Mouse (Mus musculus) lung, adult 18-20 months (tissue): ENCODE measurements around the gene Bace2.

ENCODE experiments used
- DNase-seq, 2 experiments: peaks; one replicate each; pipeline ENCODE4 v3.0.0; 2022; ENCODE audit warnings: mixed read lengths in 2 of 2

The Bace2 gene

DNA sequence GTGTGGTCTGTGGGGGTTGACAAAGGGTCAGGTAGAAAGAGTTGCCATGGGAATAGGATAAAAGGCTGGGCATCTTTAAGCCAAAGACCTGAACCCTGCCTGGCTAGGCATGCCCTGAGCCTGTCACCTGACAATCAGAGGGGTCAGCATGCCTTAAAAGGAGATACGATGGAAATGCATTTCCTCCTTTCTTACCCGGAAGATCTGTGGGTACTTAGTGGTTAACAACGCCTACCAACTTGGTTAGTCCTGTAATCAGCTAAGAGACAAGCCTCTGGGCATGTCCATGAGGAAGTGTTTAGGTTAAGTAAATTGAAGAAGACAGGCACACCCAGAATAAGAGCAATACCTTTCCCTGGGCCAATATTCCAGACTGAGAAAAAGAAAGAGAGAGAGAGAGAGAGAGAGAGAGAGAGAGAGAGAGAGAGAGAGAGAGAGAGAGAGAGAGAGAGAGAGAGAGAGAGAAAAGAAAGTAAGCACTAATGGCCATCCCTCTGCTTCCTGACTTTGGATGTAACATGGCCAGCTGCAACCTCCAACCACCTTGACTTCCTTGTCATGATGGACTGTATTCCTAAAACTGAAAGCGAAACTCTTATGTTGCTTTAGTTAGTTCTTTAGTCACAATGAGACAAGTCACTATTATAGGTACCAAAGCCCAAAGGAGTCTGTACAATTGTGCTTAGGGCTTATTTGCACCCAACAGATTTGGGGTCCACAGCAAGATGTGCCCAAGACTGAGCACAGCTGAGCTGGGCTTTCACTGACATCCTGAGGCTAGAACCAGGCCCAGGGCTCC lies 111.7 kb downstream of the Bace2 start:
- peak in 1 of 2 experiments; percentile 6 for DNase-seq

DNA sequence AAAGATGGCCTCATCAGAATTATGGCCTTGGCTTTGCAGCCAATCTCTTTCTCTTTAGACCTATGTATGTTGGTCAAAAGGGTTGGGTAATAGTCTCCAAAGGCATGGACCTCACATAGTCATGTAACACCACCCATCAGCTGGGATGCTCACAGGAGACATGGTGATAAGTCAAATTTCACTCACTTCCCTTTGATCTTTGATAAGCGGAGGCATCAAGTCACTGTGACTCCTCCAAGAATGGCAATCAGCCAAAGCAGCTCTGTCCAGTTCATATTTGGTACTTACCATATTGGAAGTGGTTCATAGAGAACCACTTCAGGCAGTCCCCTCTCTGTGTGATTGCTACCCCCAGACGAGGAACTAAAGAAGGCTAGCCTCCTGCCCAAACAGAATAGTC lies 118.1 kb downstream of the Bace2 start:
- DNase-seq, result no peak

DNA sequence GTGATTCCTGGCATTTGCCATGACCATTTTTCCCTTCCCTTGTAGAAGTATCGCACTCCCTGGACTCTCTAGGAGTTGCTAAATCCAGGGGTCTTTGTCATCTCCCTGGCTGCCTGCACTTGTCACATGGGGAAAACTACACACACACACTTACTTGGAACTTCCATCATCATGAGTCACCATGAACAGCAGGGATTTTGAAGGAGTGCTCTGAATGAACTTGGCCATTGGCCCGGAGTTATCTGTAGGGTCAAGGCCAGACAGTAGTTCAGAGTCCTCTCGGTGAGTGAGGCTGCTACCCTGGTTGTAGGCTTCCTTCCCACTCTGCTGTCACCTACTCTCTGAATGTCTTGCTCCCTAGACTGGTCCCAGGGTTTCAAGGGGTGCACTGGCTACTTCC lies 119.0 kb downstream of the Bace2 start:
- DNase-seq, result no peak

DNA sequence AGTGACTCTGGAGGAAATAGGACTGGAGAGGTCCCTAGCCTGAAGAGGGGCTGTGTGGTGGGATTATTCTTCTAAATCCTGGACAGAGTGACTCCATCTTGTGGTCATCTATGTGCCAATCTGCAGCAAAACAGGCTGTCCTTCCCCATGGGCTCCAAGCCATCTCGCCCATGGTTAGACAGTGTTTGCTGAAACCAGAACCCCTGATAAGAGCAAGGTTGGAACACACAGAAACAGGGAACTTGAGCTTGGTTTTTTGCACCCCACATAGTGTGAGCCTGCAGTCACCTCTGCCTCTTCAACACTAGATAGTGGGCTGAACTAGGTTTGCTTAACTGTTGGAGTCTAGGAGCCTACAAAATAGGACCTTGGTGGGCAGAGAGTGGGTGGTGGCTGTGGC lies 120.0 kb downstream of the Bace2 start:
- no peak for DNase-seq

DNA sequence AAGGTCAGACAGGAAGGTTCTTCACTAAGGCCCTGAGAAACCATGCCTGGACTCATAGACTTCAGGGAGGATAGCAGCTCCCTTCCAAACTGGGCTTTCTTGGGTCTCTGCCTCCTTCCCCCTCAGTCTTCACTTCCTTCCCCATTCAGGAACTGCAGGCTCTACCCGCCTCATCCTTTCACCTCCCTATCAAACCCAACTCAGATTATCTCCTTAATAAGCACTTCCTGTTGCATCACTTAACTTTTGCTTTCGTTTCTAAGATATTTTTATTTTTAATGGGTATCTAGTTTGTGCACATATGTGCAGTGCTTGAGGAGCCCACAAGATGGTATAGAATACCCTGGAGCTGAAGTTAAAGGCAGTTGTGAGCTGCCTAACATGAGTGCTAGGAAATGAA lies 122.1 kb downstream of the Bace2 start:
- no peak for DNase-seq

DNA sequence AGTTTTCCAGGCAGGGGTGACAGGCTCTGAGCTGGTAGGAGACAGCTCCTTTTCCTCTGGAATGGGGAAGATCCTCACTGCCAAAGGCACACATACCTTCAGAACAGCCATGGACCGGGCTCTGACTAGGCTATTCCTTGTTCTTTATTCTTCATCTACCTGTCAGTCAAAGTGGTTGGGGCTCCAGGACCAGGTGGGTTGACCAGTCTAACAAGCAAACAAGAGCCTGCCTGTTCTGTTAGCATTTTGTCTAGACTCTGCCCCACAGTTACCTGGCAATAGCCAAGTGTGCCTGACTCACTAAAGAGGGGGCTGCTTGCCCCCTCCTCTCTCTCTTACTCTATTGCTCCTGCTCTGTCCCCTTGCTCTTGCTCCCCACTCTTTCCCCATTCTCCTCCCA lies 135.8 kb downstream of the Bace2 start:
- DNase-seq, result no peak
